Mouse (Mus musculus) stomach, postnatal 0 days (tissue): Measurements from ENCODE around the gene Kif5c.

Experiments used
- CTCF ChIP-seq: IDR thresholded peaks from 2 replicates; pipeline ENCODE4 v1.5.1; 2016; ENCODE audit warnings: antibody characterized with exemption, low read depth, mild to moderate bottlenecking, moderate library complexity
- EP300 ChIP-seq: optimal IDR thresholded peaks from 2 replicates; pipeline ENCODE3; 2016; ENCODE audit warnings: antibody characterized with exemption

DNA sequence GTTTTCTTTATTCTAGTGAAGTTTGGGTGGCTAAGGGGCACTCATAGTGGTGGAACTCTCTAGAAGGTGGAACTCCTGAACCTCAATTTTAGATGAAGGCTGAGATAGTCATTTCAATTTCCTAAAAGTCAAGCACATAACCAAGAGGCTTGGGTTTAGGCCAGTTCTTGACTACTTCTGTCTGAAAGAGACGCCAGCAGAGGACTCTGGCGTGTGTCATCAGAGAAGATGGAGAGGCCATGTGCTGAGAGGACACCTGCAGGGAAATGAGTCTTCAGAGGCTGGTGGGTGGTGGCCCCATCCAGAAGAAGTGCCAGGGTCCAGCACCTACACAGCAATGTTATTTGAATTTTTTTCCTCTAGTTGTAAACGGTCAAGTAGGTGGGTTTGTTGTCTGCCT, 42.8 kb downstream of the Kif5c start:
- TF ChIP-seq EP300 (no peak), CTCF (no peak)
